Mouse (Mus musculus) retina, embryonic 14.5 days (tissue): ENCODE measurements at regions not wholly inside any gene's neighbourhood (a gene's known extent, or its start where the extent isn't known, plus 50 kb on each side); places are given as distances from the start of the nearest gene placed in this dataset.

Experiments used
- DNase-seq: peaks from one replicate; pipeline ENCODE4 v3.0.0-alpha.2; 2015; ENCODE audit warnings: low spot score

GRCm38 (mm10) chr10:25029387-25029915 lies 102.2 kb upstream of the Arg1 start:
- DNase-seq: no peak

DNA sequence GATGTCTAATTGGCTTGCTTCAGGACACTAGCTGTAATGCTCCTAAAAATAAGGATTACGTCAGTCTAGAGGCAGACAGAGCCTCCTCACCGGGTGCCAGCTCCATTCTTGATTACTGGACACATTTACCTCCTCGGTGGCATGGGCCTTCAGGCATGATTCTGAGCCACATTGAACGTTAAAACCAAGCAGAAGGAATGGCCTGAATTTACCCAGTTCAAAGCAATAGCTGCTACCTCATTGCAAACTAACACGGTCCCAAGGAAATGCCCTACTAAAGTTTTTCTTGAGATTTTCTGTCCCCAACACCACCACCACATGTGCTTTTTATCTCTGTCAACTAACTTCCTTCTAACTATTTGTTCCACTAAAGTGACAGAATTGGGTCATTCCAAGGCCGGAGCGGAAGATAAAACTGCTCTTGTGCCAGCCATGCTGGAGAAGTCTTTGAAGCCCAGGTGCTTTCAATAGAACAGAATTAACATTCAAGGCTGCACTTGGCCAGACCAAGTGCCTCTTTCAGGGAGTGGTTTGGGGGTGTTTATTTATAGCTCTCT lies 96.4 kb upstream of the Arg1 start:
- DNase-seq: peak; percentile 35

GRCm38 (mm10) chr10:25023044-25023540 lies 95.8 kb upstream of the Arg1 start:
- no peak for DNase-seq

GRCm38 (mm10) chr10:25018946-25019345 lies 91.7 kb upstream of the Arg1 start:
- DNase-seq: peak; percentile 70

DNA sequence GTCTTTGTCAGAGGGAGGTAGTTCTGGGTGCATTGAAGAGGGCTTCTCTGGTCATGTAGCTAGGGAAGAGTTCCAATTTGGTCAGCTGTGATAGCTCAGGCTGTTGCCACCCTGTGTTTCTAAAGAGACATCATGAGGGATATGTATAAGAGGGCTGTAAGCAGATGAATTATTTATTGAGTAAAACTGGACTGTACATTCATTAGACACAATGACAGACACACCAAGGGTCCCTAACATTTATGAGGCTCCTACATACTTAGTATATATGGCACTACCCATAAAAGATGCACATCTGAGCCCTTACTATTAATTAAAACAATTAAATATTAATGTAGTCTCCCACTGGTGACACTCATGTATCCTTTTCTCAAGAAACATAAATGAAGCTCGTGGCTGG lies 90.6 kb upstream of the Arg1 start:
- DNase-seq: peak; percentile 40

DNA sequence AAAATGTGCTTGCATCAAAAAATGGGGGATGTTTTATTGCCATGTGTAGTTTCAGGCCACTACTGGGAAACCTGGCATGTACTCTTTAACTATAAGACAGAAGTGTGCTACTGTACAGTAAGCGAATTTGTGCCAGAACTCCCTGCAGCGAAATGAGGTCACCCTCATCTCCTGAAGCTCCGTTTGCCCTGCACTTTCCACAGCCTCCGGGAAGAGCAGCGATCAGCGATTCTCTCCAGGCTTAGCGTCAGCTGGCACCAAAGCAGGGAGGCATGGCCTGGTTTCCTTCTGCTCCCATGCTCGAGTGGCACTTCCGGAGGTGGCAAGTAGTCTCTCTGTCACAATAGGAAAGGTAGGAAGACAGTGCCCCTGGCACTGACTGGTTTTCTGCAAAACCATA lies 88.8 kb upstream of the Arg1 start:
- DNase-seq: peak; percentile 58

DNA sequence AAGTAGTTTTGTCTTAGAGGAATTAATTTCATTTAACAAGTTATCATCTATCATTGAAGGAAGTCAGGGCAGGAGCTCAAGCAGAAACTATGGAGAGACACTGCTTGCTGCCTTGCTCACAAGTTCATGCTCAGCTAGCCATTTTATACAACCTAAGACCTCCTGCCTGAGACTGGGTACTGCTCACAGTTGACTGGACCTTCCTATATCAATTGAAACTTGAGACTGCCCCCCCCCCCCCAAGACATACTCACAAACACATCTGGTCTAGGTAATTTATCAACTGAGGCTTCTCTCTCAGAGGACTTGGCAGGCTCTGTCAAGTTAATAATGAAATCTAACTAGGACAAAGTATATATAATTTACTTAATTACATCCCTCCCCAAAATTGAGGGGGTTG lies 84.8 kb upstream of the Arg1 start:
- DNase-seq: no peak

- no peak for DNase-seq
These were observed 74.0 kb upstream of the Arg1 start for GRCm38 (mm10) chr10:25001299-25001698.

- DNase-seq: no peak
These were observed 73.2 kb upstream of the Arg1 start for GRCm38 (mm10) chr10:25000231-25001222.

- DNase-seq: no peak
These were observed 72.5 kb upstream of the Arg1 start for GRCm38 (mm10) chr10:24999807-25000206.

- DNase-seq: no peak
These were observed 70.4 kb upstream of the Arg1 start for GRCm38 (mm10) chr10:24997661-24998060.

GRCm38 (mm10) chr10:24995751-24996150 lies 68.5 kb upstream of the Arg1 start:
- DNase-seq: no peak

DNA sequence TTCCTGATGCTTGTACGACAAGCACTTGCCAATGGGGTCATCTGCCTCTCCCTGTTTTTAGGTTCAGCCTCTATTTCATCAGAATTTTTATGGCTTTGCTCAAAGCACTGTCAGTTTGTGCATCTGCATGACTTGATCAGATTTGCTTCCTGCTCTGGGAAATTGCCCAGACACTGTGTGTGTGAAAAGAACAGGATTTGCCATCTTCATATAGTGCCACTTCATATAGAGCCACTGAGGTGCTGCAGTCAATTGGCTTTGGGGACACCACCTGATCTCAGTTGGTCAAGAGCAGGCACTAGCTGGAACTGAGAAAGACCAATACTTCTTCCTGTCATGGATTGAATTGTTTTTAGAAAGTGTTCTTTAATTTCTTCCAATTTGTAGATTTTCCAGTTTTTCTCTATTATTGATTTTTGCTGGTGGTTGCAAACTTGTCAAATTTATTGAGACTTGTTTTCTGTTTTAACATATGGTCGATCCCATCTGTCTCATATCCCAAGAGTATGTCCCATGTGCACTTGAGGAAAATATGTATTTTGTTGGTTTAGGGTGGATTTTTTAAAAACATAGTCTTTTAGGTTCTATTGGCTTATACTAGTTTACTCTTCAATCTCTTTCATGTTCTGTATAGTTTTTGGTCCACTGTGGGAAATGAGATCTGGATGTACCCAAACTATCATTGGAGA lies 62.8 kb upstream of the Arg1 start:
- DNase-seq: no peak

- DNase-seq: no peak
These were observed 57.5 kb upstream of the Arg1 start for GRCm38 (mm10) chr10:24984801-24985200.

GRCm38 (mm10) chr10:24981763-24982162 lies 54.5 kb upstream of the Arg1 start:
- DNase-seq: no peak
